Mouse (Mus musculus) T-cell, adult 2 months (primary cell): Measurements from ENCODE around the gene Sult2a7.

Source experiments
- DNase-seq: peaks from one replicate; pipeline ENCODE4 v3.0.0; 2022; ENCODE audit warnings: low spot score

The Sult2a7 gene

GRCm38 (mm10) chr7:14494130-14494529 is at the start of gene Sult2a7:
Sult2a7 (minus strand) TSS chr7:14494230.
- no peak for DNase-seq

DNA sequence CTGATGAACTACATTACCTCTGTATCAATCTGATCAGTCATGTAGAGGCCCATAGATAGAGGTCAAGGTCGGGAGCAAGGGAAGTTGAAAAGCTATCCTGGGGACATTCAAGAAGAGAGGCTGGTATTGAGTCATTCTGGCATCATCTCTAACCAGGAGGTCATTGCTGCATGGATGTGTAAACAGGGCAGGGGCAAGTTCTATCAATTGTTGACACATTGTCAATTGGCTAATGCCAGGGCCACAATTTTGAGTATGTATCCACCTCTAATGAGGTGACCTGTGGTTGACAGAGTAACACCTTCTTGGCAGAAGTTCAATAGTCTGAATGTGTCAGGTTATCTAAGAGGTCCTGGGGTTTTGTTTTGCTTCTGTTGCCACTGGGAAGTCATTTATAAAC is 31.2 kb upstream of the Sult2a7 start:
- no peak for DNase-seq

DNA sequence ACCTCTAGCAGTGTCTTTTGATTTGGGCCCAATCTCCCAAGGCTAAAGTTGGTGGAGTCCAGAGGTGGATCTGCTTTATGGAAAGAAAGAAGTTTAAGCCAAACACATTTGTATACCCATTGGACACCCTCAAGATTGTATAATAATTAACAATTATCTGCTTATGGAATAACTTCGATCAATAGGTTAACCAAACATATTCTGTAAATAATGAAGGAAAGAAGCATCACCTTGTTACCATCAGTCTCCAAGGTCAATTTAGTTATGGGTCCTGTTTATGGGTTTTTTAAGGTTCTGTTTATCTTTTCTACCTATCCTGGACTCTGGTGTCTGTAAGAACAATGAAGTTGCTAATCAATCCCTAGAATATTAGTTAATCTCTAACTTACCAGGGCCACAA is 28.6 kb upstream of the Sult2a7 start:
- no peak for DNase-seq

- DNase-seq, result no peak
Observed at GRCm38 (mm10) chr7:14518301-14518700, 24.3 kb upstream of the Sult2a7 start.

DNA sequence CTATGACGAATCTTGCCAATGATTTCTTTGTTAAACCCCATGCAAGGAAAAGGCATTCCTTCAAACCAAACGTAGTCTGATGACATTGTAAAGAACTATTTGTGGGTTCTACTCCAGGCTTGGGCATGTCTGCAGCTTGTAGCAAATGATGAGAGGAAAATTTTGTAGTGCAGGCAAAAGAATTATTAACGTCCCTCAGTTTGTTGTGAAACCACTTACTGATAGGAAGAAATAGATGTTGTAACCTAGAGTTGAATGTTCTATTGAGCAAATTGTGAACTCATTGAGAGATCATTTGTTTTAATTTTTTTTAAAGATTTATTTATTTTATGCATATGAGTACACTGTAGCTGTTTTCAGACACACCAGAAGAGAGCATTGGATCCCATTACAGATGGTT is 1.1 kb downstream of the Sult2a7 start:
- no peak for DNase-seq

- DNase-seq, result no peak
Observed at GRCm38 (mm10) chr7:14446534-14446933, 47.5 kb downstream of the Sult2a7 start, which contains the start of gene Sult2a8. Sult2a8 (minus strand) TSS chr7:14446769.

DNA sequence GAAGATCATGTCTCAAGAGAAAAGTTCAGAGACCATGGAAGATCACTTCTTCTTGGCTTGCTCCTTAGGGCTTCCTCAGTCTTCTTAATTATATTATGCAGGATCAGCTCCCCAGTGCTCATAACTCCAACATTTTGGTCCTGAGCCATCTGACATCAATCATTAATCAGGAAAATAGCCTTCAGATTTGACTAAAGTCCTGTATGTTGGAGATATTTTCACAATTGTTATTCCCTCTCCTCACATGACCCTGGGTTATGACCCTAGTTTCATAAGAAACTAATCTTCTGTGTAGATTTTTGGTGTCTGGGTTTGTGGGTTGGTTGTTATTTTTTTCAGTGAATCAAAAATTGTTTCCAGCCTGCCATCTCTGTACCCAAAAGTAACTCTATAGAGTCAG is 54.4 kb downstream of the Sult2a7 start:
- no peak for DNase-seq

DNA sequence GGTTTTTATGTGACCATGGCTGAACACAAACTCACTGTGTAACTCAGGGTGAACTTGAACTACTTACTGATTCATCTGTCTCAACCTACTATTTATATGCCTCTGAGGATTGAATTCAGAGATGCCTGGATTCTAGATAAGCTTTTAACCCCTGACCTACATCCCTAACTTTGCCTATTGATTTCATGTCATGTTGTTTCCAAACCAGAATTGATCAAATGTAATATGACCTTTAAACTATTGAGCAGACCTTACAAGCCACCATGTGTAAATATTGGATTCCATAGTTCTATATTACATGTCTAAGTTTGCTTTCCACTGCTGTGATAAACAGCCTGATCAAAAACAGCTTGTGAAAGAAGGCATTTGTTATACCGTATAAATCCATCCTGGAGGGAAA is 55.5 kb downstream of the Sult2a7 start:
- DNase-seq, result no peak

- DNase-seq, result no peak
Observed at GRCm38 (mm10) chr7:14438029-14438428, 56.0 kb downstream of the Sult2a7 start.
